Mouse (Mus musculus): Measurements from ENCODE around the gene Cfdp1.

- no peak for TF ChIP-seq CTCF (IDR thresholded peaks at IDR 0.05; ENCODE audit: borderline replicate concordance, insufficient read depth, low read depth, low read length)
- no peak for TF ChIP-seq POLR2A (IDR thresholded peaks at IDR 0.05; ENCODE audit: borderline replicate concordance, insufficient read depth, low read length)
These were observed 73.2 kb downstream of the Cfdp1 start for GRCm38 (mm10) chr8:111780697-111781424.
